Mouse (Mus musculus) layer of hippocampus, adult 6 months (tissue): ENCODE measurements around the gene R3hdm1. TPM values are rescaled to one million over a fixed set of nuclear protein-coding genes. Genes with fewer than 3 reads are reported as not detected.

Experiments used
- long read RNA-seq, 2 experiments: library from polyadenylated mRNA; unstranded; transcript quantifications; one replicate each; pipeline ENCODE4 v2.0.0; 2019 to 2020
- microRNA-seq: library from miRNA; unstranded; fragments of <30 nt; microRNA quantifications from one replicate; pipeline ENCODE4 v1.2.0, GENCODE M21; 2020
- polyA plus RNA-seq: library from polyadenylated mRNA; unstranded; fragments of <200 nt; fragmentation: Nextera tagmentation; gene quantifications from 2 replicates; pipeline ENCODE4 v1.2.3, GENCODE M21; 2021

The R3hdm1 gene
- polyA plus RNA-seq: 78.1 and 89.4 TPM in 2 replicates
- long read RNA-seq, experiment 1, full-length matches to known transcripts: 9 of 60 reads
- long read RNA-seq, experiment 1, partial matches to known transcripts: 42 of 60 reads
- long read RNA-seq, experiment 1, other reads (novel, unspliced or antisense): 9 of 60 reads
- long read RNA-seq, experiment 2, full-length matches to known transcripts: 17 of 143 reads
- long read RNA-seq, experiment 2, partial matches to known transcripts: 81 of 143 reads
- long read RNA-seq, experiment 2, other reads (novel, unspliced or antisense): 45 of 143 reads

GRCm38 (mm10) chr1:128102641-128103461, at the start of gene R3hdm1, which contains the start of gene Zranb3:
Gene R3hdm1 (plus strand): TSS chr1:128103301.
Gene Zranb3 (minus strand): TSS chr1:128103047.

GRCm38 (mm10) chr1:128243627-128243995, 140.5 kb downstream of the R3hdm1 start, which contains the start of gene Ubxn4:
Gene Ubxn4 (plus strand): TSS chr1:128243964.

Small RNA genes lying within 50 kb of the gene (microRNA-seq; reads per million reads assigned to microRNA genes)
- 6,665 reads per million, percentile 93 among the genes with 10 or more reads in this experiment for gene Mir128-1

Other genes starting within 250 kb of the R3hdm1 start
- 1.3 and 1.4 TPM in 2 replicates for gene Map3k19, start 248.3 kb upstream of the R3hdm1 start, polyA plus RNA-seq
- gene Rab3gap1, start 234.5 kb upstream of the R3hdm1 start, polyA plus RNA-seq: 34.7 and 41.8 TPM in 2 replicates
- gene Zranb3, start 254 bp upstream of the R3hdm1 start, polyA plus RNA-seq: 1.9 and 2.2 TPM in 2 replicates
- gene Ubxn4, start 140.7 kb downstream of the R3hdm1 start, polyA plus RNA-seq: 38.4 and 45.6 TPM in 2 replicates
- gene Lct, start 225.0 kb downstream of the R3hdm1 start, polyA plus RNA-seq: 4.0 TPM in 2 replicates